Mouse (Mus musculus): ENCODE measurements around the gene Syt8.

GRCm38 (mm10) chr7:142391108-142391507 is 43.5 kb upstream of the Syt8 start:
- TF ChIP-seq CTCF (IDR thresholded peaks at IDR 0.05; ENCODE audit: control insufficient read depth, insufficient read depth, insufficient read length) (no peak), MYOG (IDR thresholded peaks at IDR 0.05; ENCODE audit: control insufficient read depth, extremely low read depth, insufficient read length) (no peak), MAX (IDR thresholded peaks at IDR 0.05) (no peak), CEBPB (IDR thresholded peaks at IDR 0.05; ENCODE audit: low read depth) (no peak), MYOD1 (IDR thresholded peaks at IDR 0.05; ENCODE audit: control insufficient read depth, insufficient read length, low read depth) (no peak), USF1 (IDR thresholded peaks at IDR 0.05; ENCODE audit: low read depth) (no peak), FOSL1 (IDR thresholded peaks at IDR 0.05; ENCODE audit: insufficient read depth, low read length, poor library complexity, severe bottlenecking) (no peak)

Measured in C2C12 (cell line).